Mouse (Mus musculus) mouse embryonic stem cell (cell line): ENCODE results near the gene Man1c1.

Experiments
- in situ Hi-C, 2 experiments: fragments of 300-500 bp; cut with MboI; formaldehyde crosslinking; loops; 1 replicate in 1 of 2; 3 replicates in 1 of 2; pipeline ENCODE4 v1.14.3; 2019 to 2020; ENCODE audit warnings: low sequenced_read_pairs in 2 of 2, low pct_unique_long_range_greater_than_20kb in 1 of 2, mixed read lengths in 1 of 2; ENCODE audit not compliant: unreplicated experiment in 1 of 2

Gene Man1c1

DNA sequence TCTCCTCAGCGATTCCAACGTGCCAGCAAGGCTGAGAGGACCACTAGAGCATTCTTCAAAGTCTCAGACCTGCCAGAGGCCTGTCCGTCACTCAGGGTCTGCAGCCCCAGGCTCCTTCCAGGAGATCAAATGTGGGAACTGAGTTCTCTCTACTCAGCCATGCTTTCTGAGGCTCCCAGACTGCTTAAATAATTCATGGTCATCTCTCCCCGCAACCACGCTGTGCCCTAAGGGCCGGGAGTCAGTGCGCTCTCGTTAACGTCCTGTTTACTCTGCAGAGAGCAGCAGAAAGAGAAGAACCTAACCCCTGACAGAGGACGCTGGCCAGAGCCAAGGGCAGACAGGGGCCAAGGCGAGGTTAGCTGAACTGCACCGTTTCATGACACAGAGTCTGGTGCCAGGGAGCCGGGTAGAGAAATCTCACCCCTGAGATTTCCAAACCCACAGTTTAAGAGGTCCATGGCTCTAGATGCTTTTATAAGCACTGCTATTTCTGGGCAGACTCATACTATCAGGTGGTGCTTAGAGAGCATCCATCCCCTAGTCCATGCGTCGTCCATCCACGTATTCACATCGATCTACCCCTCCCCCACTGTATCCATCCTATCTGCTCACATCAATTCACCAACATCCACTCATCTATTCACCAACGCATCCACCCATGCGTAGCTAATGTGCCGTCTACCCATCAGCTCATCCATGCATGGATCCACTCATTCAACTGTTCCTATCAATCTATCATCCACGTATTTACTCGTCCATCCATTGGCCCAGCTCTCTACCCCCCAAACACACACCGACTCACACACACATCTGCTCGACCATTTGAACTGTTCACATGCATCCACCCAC lies 131.4 kb downstream of the Man1c1 start:
- in situ Hi-C loops = no loop called here

DNA sequence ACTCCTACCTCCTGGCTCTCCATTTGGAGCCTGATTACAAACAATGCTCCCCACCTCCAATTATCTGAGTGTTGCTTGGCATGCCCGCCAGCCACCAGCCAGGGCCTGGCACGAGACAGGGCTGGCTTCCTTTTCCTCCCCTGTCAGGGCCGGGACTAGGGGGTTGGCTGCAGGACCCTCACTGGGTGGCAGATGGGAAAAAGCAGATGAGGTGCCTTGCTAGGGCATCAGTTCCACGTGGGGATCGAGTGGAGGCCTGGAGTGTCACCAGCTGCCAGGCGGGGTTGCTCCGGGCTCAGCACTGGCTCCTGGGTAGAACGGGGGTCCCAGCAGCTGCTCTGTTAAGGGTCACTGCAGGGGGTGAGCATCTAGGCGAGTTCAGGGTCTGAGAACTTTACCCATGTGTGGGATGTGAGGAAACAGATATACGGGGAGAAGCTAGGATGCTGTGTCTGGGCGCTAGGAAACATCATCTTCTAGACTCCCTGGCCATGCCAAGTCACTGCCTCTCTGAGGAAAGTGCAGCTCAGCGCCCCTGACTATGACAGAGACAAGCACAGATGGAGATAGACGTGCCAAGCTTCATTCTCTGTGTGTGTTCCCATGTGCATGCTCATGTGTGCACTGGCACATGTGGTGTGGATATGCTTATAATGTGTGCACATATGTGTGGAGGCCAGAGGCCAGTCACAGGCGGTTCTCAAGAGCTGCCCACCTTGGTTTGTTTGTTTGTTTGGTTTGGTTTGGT lies 133.2 kb downstream of the Man1c1 start:
- in situ Hi-C loops = no loop called here

DNA sequence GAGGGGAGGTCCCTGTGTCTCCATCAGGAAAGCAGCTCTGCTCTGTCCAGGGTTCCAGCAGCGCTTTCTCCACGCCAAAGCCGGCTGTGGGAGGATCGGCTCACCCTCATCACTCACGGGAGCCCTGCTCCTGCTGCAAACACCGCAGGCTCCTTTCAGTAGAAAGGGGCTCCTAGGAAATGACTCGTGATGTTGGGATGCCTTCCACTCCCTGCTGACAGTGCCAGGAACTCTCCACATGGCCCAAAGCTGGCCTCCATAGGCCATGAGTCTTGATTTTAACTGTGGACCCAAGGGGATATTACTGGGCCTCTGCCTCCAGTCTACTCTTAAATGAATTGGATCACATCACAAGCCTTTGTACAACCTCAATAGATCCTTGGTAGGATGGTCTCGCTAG lies 134.3 kb downstream of the Man1c1 start:
- in situ Hi-C loops = no loop called here

GRCm38 (mm10) chr4:134569205-134569604 lies 134.9 kb downstream of the Man1c1 start:
- in situ Hi-C loops = no loop called here

- in situ Hi-C loops = no loop called here
Observed at GRCm38 (mm10) chr4:134567377-134568226, 136.5 kb downstream of the Man1c1 start.

GRCm38 (mm10) chr4:134564093-134564492 lies 140.0 kb downstream of the Man1c1 start:
- in situ Hi-C loops = no loop called here

DNA sequence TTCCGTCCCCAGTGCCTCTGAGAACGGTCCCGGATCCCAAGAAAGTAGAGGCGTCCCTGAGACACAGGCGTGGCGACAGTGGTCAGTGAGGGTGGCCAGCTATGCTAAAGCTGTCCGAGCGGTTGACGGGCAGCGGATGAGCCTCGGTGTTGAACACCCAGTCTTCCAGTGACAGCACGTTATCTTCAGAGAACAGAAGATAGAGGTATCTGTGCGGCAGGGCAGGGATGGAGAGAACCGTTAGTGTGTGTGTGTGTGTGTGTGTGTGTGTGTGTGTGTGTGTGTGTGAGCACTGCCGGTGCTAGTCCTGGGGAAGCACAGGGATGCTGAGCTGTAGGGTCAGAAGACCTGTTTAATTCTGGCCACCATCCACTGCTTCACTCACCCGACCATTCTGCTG lies 140.5 kb downstream of the Man1c1 start:
- in situ Hi-C loops = no loop called here

GRCm38 (mm10) chr4:134562014-134562413 lies 142.1 kb downstream of the Man1c1 start:
- in situ Hi-C loops = no loop called here

DNA sequence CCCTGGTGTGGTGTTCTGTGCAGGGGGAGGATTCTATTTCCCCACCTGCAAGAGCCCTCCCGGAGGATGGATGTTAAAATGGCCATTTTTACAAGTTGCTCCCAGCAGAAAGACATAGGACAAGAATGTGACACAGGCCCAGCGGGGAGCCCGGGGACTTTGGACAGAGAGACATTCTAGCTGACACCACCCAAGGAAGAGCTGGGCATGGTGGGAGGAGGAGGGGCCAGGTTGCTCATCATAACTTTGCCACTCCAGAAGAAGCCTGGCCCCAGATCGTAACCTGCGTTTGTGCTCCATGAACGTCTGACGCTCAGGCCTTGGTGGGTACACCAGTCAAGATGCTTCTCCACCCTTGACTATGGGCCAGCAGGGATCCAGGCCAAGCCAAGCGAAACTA lies 143.4 kb downstream of the Man1c1 start:
- in situ Hi-C loops = no loop called here

DNA sequence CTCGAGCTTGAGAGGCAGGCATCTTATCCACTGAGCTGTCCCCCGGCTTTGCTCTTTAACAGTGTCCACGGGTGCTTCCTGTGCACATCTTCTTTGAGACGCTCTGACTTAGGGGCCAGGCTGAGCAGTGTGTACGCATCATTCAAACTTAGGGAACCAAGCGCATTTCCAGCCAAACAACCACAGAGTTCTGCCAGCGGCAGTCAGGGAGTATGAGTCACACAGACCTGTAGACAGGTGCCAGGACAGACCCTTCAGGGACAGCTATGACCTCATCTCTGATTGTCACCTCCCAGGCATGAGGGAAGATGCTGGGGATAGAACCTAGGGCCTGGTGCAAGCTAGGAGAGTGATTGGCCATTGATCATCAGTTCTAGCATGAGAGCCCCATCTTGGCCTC lies 144.9 kb downstream of the Man1c1 start:
- in situ Hi-C loops = no loop called here

GRCm38 (mm10) chr4:134558570-134559113 lies 145.4 kb downstream of the Man1c1 start:
- in situ Hi-C loops = no loop called here

- in situ Hi-C loops = no loop called here
Observed at GRCm38 (mm10) chr4:134557626-134558249, 146.4 kb downstream of the Man1c1 start.

DNA sequence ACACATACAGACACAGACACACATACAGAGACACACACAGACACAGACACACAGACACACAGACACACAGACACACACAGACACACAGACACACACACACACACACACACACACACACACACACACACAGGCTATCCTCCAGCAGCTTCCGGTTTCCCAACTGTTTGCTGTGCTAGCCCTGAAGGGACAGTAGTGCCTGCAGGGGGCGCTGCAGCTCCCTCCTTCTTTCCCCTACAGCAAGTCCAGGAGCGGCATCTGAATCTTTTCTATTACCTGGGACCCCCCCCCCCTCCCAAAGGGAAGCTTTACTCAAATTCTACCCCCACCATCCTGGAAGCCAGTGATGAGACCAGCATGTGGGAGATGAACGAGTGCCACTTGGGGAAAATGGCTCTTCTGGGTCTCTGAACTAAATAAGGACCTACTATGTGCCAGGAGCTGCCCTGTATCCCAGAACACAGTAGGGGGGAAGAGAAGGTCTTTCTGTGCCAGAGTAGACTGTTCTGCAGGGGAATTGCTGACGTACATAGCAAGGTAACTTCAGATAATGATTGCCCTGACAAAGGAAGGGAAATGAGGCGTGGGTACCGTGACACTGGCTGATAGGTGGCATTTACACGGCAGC lies 148.0 kb downstream of the Man1c1 start:
- in situ Hi-C loops = no loop called here

DNA sequence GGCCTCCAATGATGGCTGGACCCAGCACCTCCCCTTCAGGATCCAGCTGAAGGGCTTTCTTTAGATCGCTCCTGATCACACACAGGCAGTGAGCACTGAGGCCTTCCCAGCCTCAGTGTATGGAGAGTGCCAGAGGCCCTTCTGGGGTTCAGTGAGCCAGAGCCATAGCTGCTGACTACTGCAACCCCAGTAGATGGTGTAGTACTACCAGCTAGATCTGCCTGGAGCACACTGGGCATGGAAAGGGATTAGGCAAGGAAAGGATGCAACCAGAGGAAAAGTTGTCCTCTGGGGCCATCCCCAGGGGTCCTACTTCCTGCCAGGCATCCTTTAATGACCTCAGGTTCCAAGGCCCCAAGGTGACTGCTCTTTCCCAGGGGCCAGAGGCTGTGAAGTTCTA lies 150.5 kb downstream of the Man1c1 start:
- in situ Hi-C loops = no loop called here

- in situ Hi-C loops = no loop called here
Observed at GRCm38 (mm10) chr4:134551494-134552316, 152.4 kb downstream of the Man1c1 start, which contains the start of gene Selenon. Gene Selenon, minus strand, starts transcription at chr4:134552166.

- in situ Hi-C loops = no loop called here
Observed at GRCm38 (mm10) chr4:134549899-134550298, 154.2 kb downstream of the Man1c1 start.
